Mouse (Mus musculus) CH12.LX (cell line): ENCODE measurements at regions not wholly inside any gene's neighbourhood (a gene's known extent, or its start where the extent isn't known, plus 50 kb on each side); places are given as distances from the start of the nearest gene placed in this dataset.

ENCODE experiments used
- DNase-seq: peaks from one replicate; pipeline ENCODE4 v3.0.0-alpha.2; 2013; ENCODE audit errors: extremely low read depth
- H3K27ac ChIP-seq: 2 replicates; pipeline ENCODE4 v1.5.1; 2012; ENCODE audit warnings: low read depth, mild to moderate bottlenecking, control low read depth, moderate library complexity; ENCODE audit not compliant: insufficient read depth
- H3K27me3 ChIP-seq: replicated peaks from 2 replicates; pipeline ENCODE3; 2012; ENCODE audit warnings: inconsistent platforms
- H3K36me3 ChIP-seq, 2 experiments: replicated peaks in 1 of 2; 2 replicates each; pipeline versions ENCODE3 to v1.6.1; 2012; ENCODE audit warnings: inconsistent platforms in 1 of 2, low read length in 1 of 2, mild to moderate bottlenecking in 1 of 2, mixed read lengths in 1 of 2, moderate library complexity in 1 of 2; ENCODE audit not compliant: control insufficient read depth in 1 of 2, insufficient read depth in 1 of 2
- H3K4me1 ChIP-seq, 2 experiments: 2 replicates each; pipeline ENCODE4 v1.6.1; 2012; ENCODE audit warnings: inconsistent platforms in 1 of 2, moderate library complexity in 1 of 2; ENCODE audit not compliant: insufficient read depth in 2 of 2, control insufficient read depth in 1 of 2
- H3K4me2 ChIP-seq: 2 replicates; pipeline ENCODE4 v1.6.1; 2012; ENCODE audit warnings: low read depth, mild to moderate bottlenecking, control low read depth; ENCODE audit not compliant: poor library complexity, insufficient read depth, severe bottlenecking
- H3K4me3 ChIP-seq, 3 experiments: fragments of 150-350 bp in 1 of 3; sonication (generic) in 1 of 3; replicated peaks in 1 of 3; 2 replicates each; pipeline versions ENCODE3 to v1.5.1; 2011 to 2012; ENCODE audit warnings: low read depth in 2 of 3, low read length in 2 of 3, mild to moderate bottlenecking in 2 of 3, moderate library complexity in 2 of 3, control low read depth in 1 of 3, improper control_type of control experiment in 1 of 3, inconsistent platforms in 1 of 3, mixed read lengths in 1 of 3; ENCODE audit not compliant: poor library complexity in 1 of 3
- H3K79me2 ChIP-seq: replicated peaks from 2 replicates; pipeline ENCODE4 v1.6.1; 2012; ENCODE audit warnings: mild to moderate bottlenecking, moderate library complexity; ENCODE audit not compliant: control insufficient read depth, poor library complexity, insufficient read depth, severe bottlenecking; ENCODE audit errors: extremely low read depth
- H3K9ac ChIP-seq: 2 replicates; pipeline ENCODE4 v1.6.1; 2012; ENCODE audit warnings: low read depth, mild to moderate bottlenecking, control low read depth, moderate library complexity; ENCODE audit not compliant: insufficient read depth
- H3K9me3 ChIP-seq: replicated peaks from 2 replicates; pipeline ENCODE3; 2012; ENCODE audit warnings: low read length, inconsistent platforms, mixed read lengths
- CHD2 ChIP-seq: IDR thresholded peaks from 2 replicates; pipeline ENCODE4 v1.6.1; 2011; ENCODE audit warnings: low read length, improper control_type of control experiment
- E2F4 ChIP-seq: IDR thresholded peaks from 2 replicates; pipeline ENCODE4 v1.6.1; 2011; ENCODE audit warnings: low read depth, low read length, improper control_type of control experiment; ENCODE audit not compliant: insufficient replicate concordance
- ETS1 ChIP-seq: conservative IDR thresholded peaks from 2 replicates; pipeline ENCODE4 v1.6.1; 2012; ENCODE audit warnings: low read depth, mild to moderate bottlenecking, inconsistent platforms, low read length, improper control_type of control experiment, moderate library complexity
- GABPA ChIP-seq: IDR thresholded peaks from 2 replicates; pipeline ENCODE4 v1.6.1; 2012; ENCODE audit warnings: low read depth, low read length, improper control_type of control experiment, inconsistent platforms; ENCODE audit not compliant: insufficient replicate concordance
- IRF4 ChIP-seq: IDR thresholded peaks from 2 replicates; pipeline ENCODE4 v1.6.1; 2014; ENCODE audit warnings: low read depth, mild to moderate bottlenecking, inconsistent platforms, low read length, improper control_type of control experiment
- JUN ChIP-seq: IDR thresholded peaks from 2 replicates; pipeline ENCODE4 v1.6.1; 2011; ENCODE audit warnings: low read depth, mild to moderate bottlenecking, low read length, improper control_type of control experiment, moderate library complexity; ENCODE audit not compliant: insufficient read depth
- JUND ChIP-seq: conservative IDR thresholded peaks from 2 replicates; pipeline ENCODE4 v1.6.1; 2011; ENCODE audit warnings: low read depth, low read length, improper control_type of control experiment
- MAFK ChIP-seq: IDR thresholded peaks from 2 replicates; pipeline ENCODE4 v1.6.1; 2011; ENCODE audit warnings: low read length, improper control_type of control experiment; ENCODE audit not compliant: insufficient replicate concordance
- MAZ ChIP-seq: IDR thresholded peaks from 2 replicates; pipeline ENCODE4 v1.6.1; 2012; ENCODE audit warnings: low read depth, mild to moderate bottlenecking, inconsistent platforms, low read length, improper control_type of control experiment, moderate library complexity
- MXI1 ChIP-seq: IDR thresholded peaks from 2 replicates; pipeline ENCODE4 v1.6.1; 2011; ENCODE audit warnings: mild to moderate bottlenecking, low read depth, low read length, improper control_type of control experiment
- MYC ChIP-seq: IDR thresholded peaks from 2 replicates; pipeline ENCODE4 v1.6.1; 2011; ENCODE audit warnings: low read depth, mild to moderate bottlenecking, improper control_type of control experiment, low read length
- NELFE ChIP-seq: IDR thresholded peaks from 2 replicates; pipeline ENCODE4 v1.6.1; 2011; ENCODE audit warnings: low read depth, low read length, improper control_type of control experiment
- NRF1 ChIP-seq: IDR thresholded peaks from 2 replicates; pipeline ENCODE4 v1.6.1; 2014; ENCODE audit warnings: low read depth, mild to moderate bottlenecking, inconsistent platforms, low read length, improper control_type of control experiment, moderate library complexity
- POLR2A ChIP-seq: IDR thresholded peaks from 2 replicates; pipeline ENCODE4 v1.6.1; 2011; ENCODE audit warnings: low read depth, mild to moderate bottlenecking, improper control_type of control experiment, low read length
- POLR2AphosphoS2 ChIP-seq: IDR thresholded peaks from 2 replicates; pipeline ENCODE4 v1.6.1; 2011; ENCODE audit warnings: low read depth, low read length, improper control_type of control experiment
- RAD21 ChIP-seq: IDR thresholded peaks from 2 replicates; pipeline ENCODE4 v1.6.1; 2011; ENCODE audit warnings: low read depth, mild to moderate bottlenecking, low read length, improper control_type of control experiment, moderate library complexity
- SMC3 ChIP-seq: IDR thresholded peaks from 2 replicates; pipeline ENCODE4 v1.6.1; 2011; ENCODE audit warnings: low read depth, low read length, improper control_type of control experiment
- TCF12 ChIP-seq: IDR thresholded peaks from 2 replicates; pipeline ENCODE4 v1.6.1; 2014; ENCODE audit warnings: low read depth, mild to moderate bottlenecking, inconsistent platforms, low read length, improper control_type of control experiment
- USF1 ChIP-seq: IDR thresholded peaks from 2 replicates; pipeline ENCODE4 v1.6.1; 2014; ENCODE audit warnings: low read depth, mild to moderate bottlenecking, inconsistent platforms, low read length, improper control_type of control experiment
- ZC3H11A ChIP-seq: IDR thresholded peaks from 2 replicates; pipeline ENCODE4 v1.6.1; 2012; ENCODE audit warnings: low read depth, mild to moderate bottlenecking, inconsistent platforms, low read length, improper control_type of control experiment
- ZMIZ1 ChIP-seq: IDR thresholded peaks from 2 replicates; pipeline ENCODE4 v1.6.1; 2012; ENCODE audit warnings: low read depth, mild to moderate bottlenecking, inconsistent platforms, low read length, improper control_type of control experiment
- dilution Hi-C: fragments of 300-500 bp; cut with MboI; formaldehyde crosslinking; loops from 2 replicates; pipeline ENCODE4 v1.14.3; 2020; ENCODE audit warnings: low sequenced_read_pairs; ENCODE audit not compliant: extremely low pct_unique_long_range_greater_than_20kb, extremely low pct_ligation_motif_present
- in situ Hi-C: fragments of 300-500 bp; cut with MboI; formaldehyde crosslinking; loops from 3 replicates; pipeline ENCODE4 v1.14.3; 2019; ENCODE audit warnings: low sequenced_read_pairs, low pct_ligation_motif_present, low pct_unique_long_range_greater_than_20kb, mixed read lengths

GRCm38 (mm10) chr2:133667055-133667395, 115.1 kb downstream of the Bmp2 start:
- Histone ChIP-seq H3K9me3 (peaks cover 24% of the 10 kb centered on the region), H3K36me3 (no peaks in the 10 kb centered on the region), H3K4me3 (no peak overlapping the region), H3K9ac (no peak overlapping the region), H3K27ac (no peak overlapping the region)
- no peak for DNase-seq
- dilution Hi-C loops, result no loop called here
- TF ChIP-seq POLR2A (no peak), POLR2AphosphoS2 (no peak), SMC3 (no peak), NELFE (no peak), GABPA (no peak), JUND (no peak), USF1 (no peak), MYC (no peak), MAFK (no peak), MAZ (no peak), RAD21 (no peak)
- TF ChIP-seq, all 38 proteins: peak for 0
- Histone ChIP-seq H3K79me2 (no peaks in the 10 kb centered on the region), H3K4me1 (no peaks in the 10 kb centered on the region), H3K27me3 (no peaks in the 10 kb centered on the region), H3K4me2 (no peak overlapping the region)
- in situ Hi-C loops, result no loop called here

DNA sequence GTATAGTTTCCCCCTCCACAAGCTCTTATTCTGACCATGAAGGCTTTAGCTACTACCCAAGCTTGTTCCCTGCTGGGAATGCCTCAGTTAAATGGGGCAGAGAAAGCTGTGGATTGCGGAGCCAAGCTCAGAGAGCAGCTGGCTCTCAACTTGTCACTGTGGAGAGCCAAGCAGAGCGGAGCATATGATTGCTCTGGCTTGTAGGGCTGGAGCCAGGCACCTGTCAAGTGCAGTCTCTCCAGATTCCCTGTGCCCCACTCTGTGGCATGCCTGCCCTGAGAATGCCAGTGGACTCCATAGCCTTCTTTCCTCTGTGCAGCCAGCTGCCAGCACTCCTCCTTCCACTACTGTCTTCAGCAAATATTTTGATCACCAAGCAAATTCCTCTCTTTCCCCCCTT, 117.9 kb downstream of the Bmp2 start:
- no peaks in the 10 kb centered on the region for H3K27me3 ChIP-seq
- H3K9me3 ChIP-seq, result peaks cover 24% of the 10 kb centered on the region
- no peak overlapping the region for H3K9ac ChIP-seq
- no peak overlapping the region for H3K4me3 ChIP-seq
- no peak for TF ChIP-seq POLR2AphosphoS2
- no peak for TF ChIP-seq SMC3
- no peak for TF ChIP-seq MYC
- TF ChIP-seq RAD21, result no peak
- TF ChIP-seq GABPA, result no peak
- TF ChIP-seq E2F4, result no peak
- TF ChIP-seq NRF1, result no peak
- TF ChIP-seq NELFE, result no peak
- no peak for TF ChIP-seq POLR2A
- no peak for TF ChIP-seq JUN
- no peak for TF ChIP-seq ZC3H11A
- TF ChIP-seq MAZ, result no peak
- no peak for TF ChIP-seq USF1
- TF ChIP-seq TCF12, result no peak
- no peak for TF ChIP-seq CHD2
- no peak for TF ChIP-seq ZMIZ1
- no peak for TF ChIP-seq ETS1
- TF ChIP-seq MXI1, result no peak
- TF ChIP-seq IRF4, result no peak
- H3K4me1 ChIP-seq, result no peaks in the 10 kb centered on the region
- no peak overlapping the region for H3K4me2 ChIP-seq
- H3K27ac ChIP-seq, result no peak overlapping the region
- dilution Hi-C loops (no loop called here), in situ Hi-C loops (no loop called here)
- no peaks in the 10 kb centered on the region for H3K36me3 ChIP-seq
- no peak for DNase-seq
- H3K79me2 ChIP-seq, result no peaks in the 10 kb centered on the region
